In genomic region chr5:140752639-140753038, GRCm38 (mm10) we compare ENCODE assay signal across 13 mouse cellular contexts. TPM values are rescaled to one million over a fixed set of nuclear protein-coding genes. Genes with fewer than 3 reads are reported as not detected.
DNase-seq lines count a peak whose midpoint lies in the region; ATAC-seq and TF ChIP-seq lines count a peak whose summit lies in the region.
"Had no signal": no experiment of that assay in that cellular context is flagged by ENCODE, and none has a peak within 500 bp of the region (broad histone marks: within the 10 kb centered on the region; RNA-seq: fewer than 3 reads in every experiment).

No protein-coding gene starts in this region.

- no peak for TF ChIP-seq CTCF in thymus, adult 2 months (IDR thresholded peaks at IDR 0.05; ENCODE audit: borderline replicate concordance, control insufficient read depth, extremely low read depth, insufficient read depth, low read length, poor library complexity)

- no peak overlapping the region for H3K27ac ChIP-seq in limb, embryonic 15.5 days
- H3K27ac ChIP-seq in limb, embryonic 10.5 days: no peak overlapping the region
- no peak overlapping the region for H3K27ac ChIP-seq in thymus, adult 2 months (ENCODE audit: control insufficient read depth, insufficient read depth, low read length)
- H3K27ac ChIP-seq: macrophage; stomach, embryonic 15.5 days had no signal

- 0 out of 2 replicates have a peak, but pooled peaks have one; percentile 32 for ATAC-seq in limb, embryonic 15.5 days (ENCODE audit: insufficient number of reproducible peaks, low FRiP score, low TSS enrichment, low read depth)

- no peak overlapping the region for H3K4me2 ChIP-seq in limb, embryonic 15.5 days
- H3K4me2 ChIP-seq: stomach, embryonic 15.5 days had no signal

- no peak overlapping the region for H3K4me3 ChIP-seq in limb, embryonic 15.5 days
- no peak overlapping the region for H3K4me3 ChIP-seq in limb, embryonic 10.5 days
- H3K4me3 ChIP-seq in thymus, adult 2 months (ENCODE audit: control insufficient read depth, insufficient read depth, low read length): no peak overlapping the region
- H3K4me3 ChIP-seq: stomach, embryonic 15.5 days had no signal

- peaks cover 24% of the 10 kb centered on the region for H3K4me1 ChIP-seq in limb, embryonic 15.5 days
- H3K4me1 ChIP-seq in limb, embryonic 10.5 days: peaks cover 15% of the 10 kb centered on the region
- H3K4me1 ChIP-seq in thymus, adult 2 months (replicated peaks; ENCODE audit: control insufficient read depth, insufficient read depth, low read length): peaks cover 9% of the 10 kb centered on the region; the same call in 1 of the 2 replicates

- TF ChIP-seq POLR2A in thymus, adult 2 months (IDR thresholded peaks at IDR 0.05; ENCODE audit: control insufficient read depth, extremely low read depth, insufficient read depth, low read length, poor library complexity): no peak

- H3K27me3 ChIP-seq in limb, embryonic 15.5 days: no peaks in the 10 kb centered on the region
- no peaks in the 10 kb centered on the region for H3K27me3 ChIP-seq in limb, embryonic 10.5 days (ENCODE audit: low read depth, poor library complexity, severe bottlenecking)
- no peaks in the 10 kb centered on the region for H3K27me3 ChIP-seq in thymus, adult 2 months (ENCODE audit: control insufficient read depth, insufficient read depth, low read length)
- H3K27me3 ChIP-seq: stomach, embryonic 15.5 days had no signal

- DNase-seq in heart, adult 11 months: peak; percentile 90
- no peak for DNase-seq in heart, adult 18-20 months
- no peak for DNase-seq in limb, embryonic 10.5 days (ENCODE audit: low spot score)
- DNase-seq in 416B (ENCODE audit: low read depth): peak; percentile 44
- peak; percentile 68 for DNase-seq in R1 (ENCODE audit: low read depth, low spot score)
- DNase-seq in adrenal gland, adult 18-20 months (ENCODE audit: low spot score in 2 of 2): no peak
- DNase-seq in thymus, adult 2 months: no peak
- DNase-seq: adrenal gland, postnatal 36 days; cerebellum, postnatal 10 days; heart, postnatal 36 days had no signal

- H3K9ac ChIP-seq in limb, embryonic 15.5 days: no peak overlapping the region
- H3K9ac ChIP-seq: stomach, embryonic 15.5 days had no signal

- H3K36me3 ChIP-seq in limb, embryonic 15.5 days: peaks cover 19% of the 10 kb centered on the region
- H3K36me3 ChIP-seq in limb, embryonic 10.5 days: peaks cover 5% of the 10 kb centered on the region
- H3K36me3 ChIP-seq in thymus, adult 2 months (ENCODE audit: control insufficient read depth, insufficient read depth, low read length): no peaks in the 10 kb centered on the region
- H3K36me3 ChIP-seq: stomach, embryonic 15.5 days had no signal

- H3K9me3 ChIP-seq in limb, embryonic 15.5 days: no peaks in the 10 kb centered on the region; the same call in 1 of the 2 replicates
- peaks cover 3% of the 10 kb centered on the region; the same call in 1 of the 2 replicates for H3K9me3 ChIP-seq in limb, embryonic 10.5 days (replicated peaks)
- H3K9me3 ChIP-seq: stomach, embryonic 15.5 days had no signal

- WGBS in limb, embryonic 15.5 days: 93% methylated on average over 3 of the region's 3 CpGs
- WGBS in limb, embryonic 10.5 days: 91% methylated on average over 3 of the region's 3 CpGs
- WGBS in thymus, adult 2 months: 96% methylated on average over 3 of the region's 3 CpGs

RNA-seq across cellular contexts. Expression of gene Amz1, which starts 28.7 kb away (rescaled TPM):
- under 1 TPM; 0.47 to 0.75 TPM for total RNA-seq in heart, adult 18-20 months (2021)
- polyA plus RNA-seq in limb, embryonic 15.5 days (2015; fragmentation: Nextera tagmentation; extraction: Ambion mirVana): 1.5 and 2.3 TPM in 2 replicates
- polyA plus RNA-seq in limb, embryonic 10.5 days (2016; fragmentation: Nextera tagmentation; extraction: Ambion mirVana): 0.88 and 1.1 TPM in 2 replicates
- 1 to 10 TPM in 1 of 2 experiments, under 1 TPM in 1; 0.17 to 1.5 TPM for total RNA-seq in adrenal gland, adult 18-20 months (2021)
- polyA plus RNA-seq in thymus, adult 2 months (2012; rRNA removed): 10.6 and 13.7 TPM in 2 replicates

RNA-seq across cellular contexts. Expression of gene Brat1, which starts 47.8 kb away (rescaled TPM):
- 1 to 10 TPM; 6.4 to 7.8 TPM for total RNA-seq in heart, adult 18-20 months (2021)
- polyA plus RNA-seq in limb, embryonic 15.5 days (2015; fragmentation: Nextera tagmentation; extraction: Ambion mirVana): 24.4 and 25.7 TPM in 2 replicates
- 21.8 and 22.2 TPM in 2 replicates for polyA plus RNA-seq in limb, embryonic 10.5 days (2016; fragmentation: Nextera tagmentation; extraction: Ambion mirVana)
- total RNA-seq in adrenal gland, adult 18-20 months (2021): 10 to 100 TPM; 12.7 to 14.9 TPM
- polyA plus RNA-seq in thymus, adult 2 months (2012; rRNA removed): 65.1 and 69.1 TPM in 2 replicates

RNA-seq across cellular contexts. Expression of gene Iqce, which starts 50.5 kb away (rescaled TPM):
- total RNA-seq in heart, adult 18-20 months (2021): 1 to 10 TPM; 4.0 to 5.3 TPM
- 22.3 and 23.7 TPM in 2 replicates for polyA plus RNA-seq in limb, embryonic 15.5 days (2015; fragmentation: Nextera tagmentation; extraction: Ambion mirVana)
- 24.2 and 24.9 TPM in 2 replicates for polyA plus RNA-seq in limb, embryonic 10.5 days (2016; fragmentation: Nextera tagmentation; extraction: Ambion mirVana)
- total RNA-seq in adrenal gland, adult 18-20 months (2021): 10 to 100 TPM; 11.4 to 14.3 TPM
- polyA plus RNA-seq in thymus, adult 2 months (2012; rRNA removed): 30.0 and 31.5 TPM in 2 replicates

Comparison
In these comparisons a context has a peak if more than half of its experiments do, and no peak if none do; other contexts are left out.
1. DNase-seq: peak in heart, adult 11 months (single experiment), 416B (single experiment) and R1 (single experiment); none in heart, adult 18-20 months (0 of 2), limb, embryonic 10.5 days (single experiment), adrenal gland, adult 18-20 months (0 of 2) and thymus, adult 2 months (single experiment).